Mouse (Mus musculus) liver, embryonic 13.5 days (tissue): ENCODE measurements around the gene Aven. TPM values are rescaled to one million over a fixed set of nuclear protein-coding genes. Genes with fewer than 3 reads are reported as not detected.

Experiments
- ATAC-seq: fragments of 200-750 bp; cut with Nextera tagmentation; 2 replicates; pipeline ENCODE4 v1.8.0; 2017; ENCODE audit warnings: low read depth, mild to moderate bottlenecking, moderate number of reproducible peaks, moderate library complexity
- DNase-seq: peaks from one replicate; pipeline ENCODE4 v3.0.0; 2022
- H3K27ac ChIP-seq: fragments of 300-500 bp; sonication (generic); 2 replicates; pipeline ENCODE4 v1.5.1; 2015; ENCODE audit warnings: moderate library complexity, mild to moderate bottlenecking, inconsistent platforms
- H3K27me3 ChIP-seq: fragments of 300-500 bp; sonication (generic); 2 replicates; pipeline ENCODE4 v1.6.1; 2015; ENCODE audit warnings: mild to moderate bottlenecking, inconsistent platforms
- H3K36me3 ChIP-seq: fragments of 300-500 bp; sonication (generic); 2 replicates; pipeline ENCODE4 v1.6.1; 2015; ENCODE audit warnings: mild to moderate bottlenecking, inconsistent platforms
- H3K4me1 ChIP-seq: fragments of 300-500 bp; sonication (generic); replicated peaks from 2 replicates; pipeline ENCODE4 v1.6.1; 2015; ENCODE audit warnings: inconsistent platforms
- H3K4me2 ChIP-seq: fragments of 300-500 bp; sonication (generic); 2 replicates; pipeline ENCODE4 v1.6.1; 2015; ENCODE audit warnings: inconsistent platforms, mild to moderate bottlenecking, moderate library complexity
- H3K4me3 ChIP-seq: fragments of 300-500 bp; sonication (generic); replicated peaks from 2 replicates; pipeline ENCODE4 v1.5.1; 2015; ENCODE audit warnings: mild to moderate bottlenecking, inconsistent platforms
- H3K9ac ChIP-seq: fragments of 300-500 bp; sonication (generic); 2 replicates; pipeline ENCODE4 v1.6.1; 2015; ENCODE audit warnings: mild to moderate bottlenecking, inconsistent platforms
- H3K9me3 ChIP-seq: fragments of 300-500 bp; sonication (generic); replicated peaks from 2 replicates; pipeline ENCODE4 v1.6.1; 2016; ENCODE audit warnings: inconsistent platforms
- WGBS: fragments of 180-500 bp; shearing (Covaris S2); methylation state at CpG from one replicate; pipeline ENCODE4 v1.1.7; 2015; ENCODE audit not compliant: insufficient replicate concordance; 5-methylcytosine and 5-hydroxymethylcytosine counted together
- polyA plus RNA-seq: library from polyadenylated mRNA; unstranded; fragments of >200 nt; fragmentation: Nextera tagmentation; extraction: Ambion mirVana; gene quantifications from 2 replicates; pipeline ENCODE4 v1.2.1, GENCODE M21; 2015

Gene Aven
- polyA plus RNA-seq, 1 experiment from 2014 or later = 6.2 TPM

- H3K27me3 ChIP-seq = no peaks in the 10 kb centered on the region
- ATAC-seq = no peak
- no peak overlapping the region for H3K9ac ChIP-seq
- H3K9me3 ChIP-seq = no peaks in the 10 kb centered on the region
- no peak overlapping the region for H3K4me2 ChIP-seq
- 81% methylated on average over 5 of the region's 5 CpGs for WGBS
- H3K4me3 ChIP-seq = no peak overlapping the region
- H3K4me1 ChIP-seq = no peaks in the 10 kb centered on the region
- no peak for DNase-seq
- H3K27ac ChIP-seq = no peak overlapping the region
- H3K36me3 ChIP-seq = peaks cover 36% of the 10 kb centered on the region
These were observed 21.8 kb upstream of the Aven start for GRCm38 (mm10) chr2:112470961-112471381.

GRCm38 (mm10) chr2:112472076-112472475, 20.7 kb upstream of the Aven start:
- Histone ChIP-seq H3K9ac (no peak overlapping the region), H3K9me3 (no peaks in the 10 kb centered on the region), H3K36me3 (peaks cover 25% of the 10 kb centered on the region), H3K4me3 (no peak overlapping the region), H3K4me2 (no peak overlapping the region), H3K27me3 (no peaks in the 10 kb centered on the region), H3K4me1 (no peaks in the 10 kb centered on the region), H3K27ac (no peak overlapping the region)
- ATAC-seq (no peak), DNase-seq (no peak)
- 78% methylated on average over 2 of the region's 2 CpGs for WGBS

GRCm38 (mm10) chr2:112474997-112475724, 17.6 kb upstream of the Aven start:
- WGBS = 43% methylated on average over 5 of the region's 5 CpGs
- Histone ChIP-seq H3K4me3 (no peak overlapping the region), H3K4me2 (no peak overlapping the region), H3K4me1 (no peaks in the 10 kb centered on the region), H3K27ac (no peak overlapping the region), H3K36me3 (no peaks in the 10 kb centered on the region), H3K9me3 (no peaks in the 10 kb centered on the region), H3K27me3 (no peaks in the 10 kb centered on the region), H3K9ac (no peak overlapping the region)
- ATAC-seq = no peak
- DNase-seq = no peak

- H3K27ac ChIP-seq = no peak overlapping the region
- ATAC-seq = no peak
These were observed 16.2 kb upstream of the Aven start for GRCm38 (mm10) chr2:112476554-112476953.

GRCm38 (mm10) chr2:112480669-112481068, 12.1 kb upstream of the Aven start, which contains the start of gene Chrm5:
Gene Chrm5, minus strand, starts transcription at chr2:112480769.
- Histone ChIP-seq H3K9me3 (no peaks in the 10 kb centered on the region), H3K36me3 (no peaks in the 10 kb centered on the region), H3K27me3 (0 out of 2 replicates have a peak, but pooled peaks cover under 1% of the 10 kb centered on the region), H3K4me3 (no peak within 1 kb of the TSS), H3K4me2 (no peak within 1 kb of the TSS), H3K4me1 (no peaks in the 10 kb centered on the region), H3K9ac (no peak within 1 kb of the TSS), H3K27ac (no peak within 1 kb of the TSS)
- 73% methylated on average over 5 of the region's 5 CpGs for WGBS
- no peak for DNase-seq
- ATAC-seq = no peak

More at GRCm38 (mm10) chr2:112476554-112476953, 16.2 kb upstream of the Aven start:
- H3K9me3 ChIP-seq = no peaks in the 10 kb centered on the region
- no peak overlapping the region for H3K4me2 ChIP-seq
- H3K36me3 ChIP-seq = no peaks in the 10 kb centered on the region
- no peak for DNase-seq
- WGBS = 68% methylated on average over 6 of the region's 6 CpGs
- H3K9ac ChIP-seq = no peak overlapping the region
- H3K27me3 ChIP-seq = no peaks in the 10 kb centered on the region
- no peak overlapping the region for H3K4me3 ChIP-seq
- H3K4me1 ChIP-seq = no peaks in the 10 kb centered on the region

GRCm38 (mm10) chr2:112481564-112481963, 11.2 kb upstream of the Aven start:
- ATAC-seq (no peak), DNase-seq (no peak)
- no peaks in the 10 kb centered on the region for H3K36me3 ChIP-seq
- H3K4me2 ChIP-seq = no peak overlapping the region
- no peaks in the 10 kb centered on the region for H3K9me3 ChIP-seq
- 0 out of 2 replicates have a peak, but pooled peaks cover 3% of the 10 kb centered on the region for H3K27me3 ChIP-seq
- H3K4me1 ChIP-seq = no peaks in the 10 kb centered on the region
- H3K9ac ChIP-seq = no peak overlapping the region
- H3K4me3 ChIP-seq = no peak overlapping the region
- no peak overlapping the region for H3K27ac ChIP-seq
- 2% methylated on average over 2 of the region's 2 CpGs for WGBS

- no peak for ATAC-seq
- no peak overlapping the region for H3K9ac ChIP-seq
- H3K27me3 ChIP-seq = 0 out of 2 replicates have a peak, but pooled peaks cover 3% of the 10 kb centered on the region
- no peak overlapping the region for H3K4me2 ChIP-seq
- H3K36me3 ChIP-seq = no peaks in the 10 kb centered on the region
- no peak overlapping the region for H3K4me3 ChIP-seq
- no peaks in the 10 kb centered on the region for H3K9me3 ChIP-seq
- no peak overlapping the region for H3K27ac ChIP-seq
- DNase-seq = no peak
- WGBS = 62% methylated on average over 5 of the region's 5 CpGs
- H3K4me1 ChIP-seq = no peaks in the 10 kb centered on the region
These were observed 10.0 kb upstream of the Aven start for GRCm38 (mm10) chr2:112482533-112483333.

GRCm38 (mm10) chr2:112483334-112483651, 9.5 kb upstream of the Aven start:
- H3K27ac ChIP-seq = no peak overlapping the region

GRCm38 (mm10) chr2:112484886-112485285, 7.9 kb upstream of the Aven start:
- H3K27ac ChIP-seq = no peak overlapping the region
- H3K27me3 ChIP-seq = 0 out of 2 replicates have a peak, but pooled peaks cover 3% of the 10 kb centered on the region
- no peaks in the 10 kb centered on the region for H3K9me3 ChIP-seq
- WGBS = 59% methylated on average over 2 of the region's 2 CpGs
- no peaks in the 10 kb centered on the region for H3K36me3 ChIP-seq
- DNase-seq = no peak
- H3K4me2 ChIP-seq = no peak overlapping the region
- H3K4me3 ChIP-seq = no peak overlapping the region
- H3K9ac ChIP-seq = no peak overlapping the region
- no peaks in the 10 kb centered on the region for H3K4me1 ChIP-seq
- no peak for ATAC-seq

More at GRCm38 (mm10) chr2:112483334-112483651, 9.5 kb upstream of the Aven start:
- no peak overlapping the region for H3K9ac ChIP-seq
- H3K9me3 ChIP-seq = no peaks in the 10 kb centered on the region
- no peak overlapping the region for H3K4me3 ChIP-seq
- ATAC-seq = no peak
- no peak for DNase-seq
- H3K36me3 ChIP-seq = no peaks in the 10 kb centered on the region
- WGBS = 50% methylated on average over 2 of the region's 2 CpGs
- H3K4me1 ChIP-seq = no peaks in the 10 kb centered on the region
- H3K27me3 ChIP-seq = 0 out of 2 replicates have a peak, but pooled peaks cover 3% of the 10 kb centered on the region
- H3K4me2 ChIP-seq = no peak overlapping the region

- 0 out of 2 replicates have a peak, but pooled peaks cover 3% of the 10 kb centered on the region for H3K27me3 ChIP-seq
These were observed 2.1 kb upstream of the Aven start for GRCm38 (mm10) chr2:112490483-112491196.

GRCm38 (mm10) chr2:112491629-112492028, 1.1 kb upstream of the Aven start:
- ATAC-seq (no peak), DNase-seq (no peak)
- H3K4me3 ChIP-seq = no peak overlapping the region
- H3K27ac ChIP-seq = no peak overlapping the region
- no peaks in the 10 kb centered on the region for H3K27me3 ChIP-seq
- 61% methylated on average over 5 of the region's 5 CpGs for WGBS
- H3K9ac ChIP-seq = no peak overlapping the region
- H3K36me3 ChIP-seq = no peaks in the 10 kb centered on the region
- peaks cover 27% of the 10 kb centered on the region for H3K4me1 ChIP-seq
- H3K9me3 ChIP-seq = no peaks in the 10 kb centered on the region
- no peak overlapping the region for H3K4me2 ChIP-seq

More at GRCm38 (mm10) chr2:112490483-112491196, 2.1 kb upstream of the Aven start:
- Histone ChIP-seq H3K27ac (no peak overlapping the region), H3K9ac (no peak overlapping the region), H3K36me3 (no peaks in the 10 kb centered on the region), H3K9me3 (no peaks in the 10 kb centered on the region), H3K4me2 (no peak overlapping the region), H3K4me1 (peaks cover 27% of the 10 kb centered on the region), H3K4me3 (no peak overlapping the region)
- no peak for ATAC-seq
- no peak for DNase-seq
- WGBS = 75% methylated on average over 11 of the region's 11 CpGs
